Mouse (Mus musculus) hindbrain, embryonic 11.5 days (tissue): ENCODE results near the gene Olfr1040. TPM values are rescaled to one million over a fixed set of nuclear protein-coding genes. Genes with fewer than 3 reads are reported as not detected.
"Not testable (repeated sequence)": the region's sequence is repeated elsewhere in the genome, so short reads cannot be mapped to it uniquely, and the experiment has no call there.

ENCODE experiments used
- ATAC-seq: fragments of 200-750 bp; cut with Nextera tagmentation; 2 replicates; pipeline ENCODE4 v1.8.0; 2017; ENCODE audit warnings: mild to moderate bottlenecking, moderate TSS enrichment, moderate library complexity; ENCODE audit not compliant: low FRiP score
- DNase-seq: peaks from one replicate; pipeline ENCODE4 v3.0.0-alpha.2; 2015; ENCODE audit warnings: low spot score
- H3K27ac ChIP-seq: fragments of 300-500 bp; sonication (generic); 2 replicates; pipeline ENCODE4 v1.5.1; 2014; ENCODE audit warnings: mild to moderate bottlenecking, low read depth, low read length
- H3K27me3 ChIP-seq: fragments of 300-500 bp; sonication (generic); 2 replicates; pipeline ENCODE4 v1.6.1; 2014; ENCODE audit warnings: mild to moderate bottlenecking, low read length, moderate library complexity, mixed read lengths; ENCODE audit not compliant: control insufficient read depth, insufficient read depth
- H3K36me3 ChIP-seq: fragments of 300-500 bp; sonication (generic); 2 replicates; pipeline ENCODE4 v1.6.1; 2014; ENCODE audit warnings: mild to moderate bottlenecking, low read length, moderate library complexity, mixed read lengths; ENCODE audit not compliant: control insufficient read depth, insufficient read depth
- H3K4me1 ChIP-seq: fragments of 300-500 bp; sonication (generic); replicated peaks from 2 replicates; pipeline ENCODE4 v1.6.1; 2014; ENCODE audit warnings: low read length, mixed read lengths; ENCODE audit not compliant: control insufficient read depth, insufficient read depth
- H3K4me2 ChIP-seq: fragments of 300-500 bp; sonication (generic); replicated peaks from 2 replicates; pipeline ENCODE4 v1.6.1; 2014; ENCODE audit warnings: mild to moderate bottlenecking, low read depth, low read length
- H3K4me3 ChIP-seq: fragments of 300-500 bp; sonication (generic); 2 replicates; pipeline ENCODE4 v1.5.1; 2014; ENCODE audit warnings: low read depth, low read length
- H3K9ac ChIP-seq: fragments of 300-500 bp; sonication (generic); 2 replicates; pipeline ENCODE4 v1.6.1; 2014; ENCODE audit warnings: low read depth, low read length
- H3K9me3 ChIP-seq: fragments of 300-500 bp; sonication (generic); 2 replicates; pipeline ENCODE4 v1.6.1; 2016; ENCODE audit warnings: low read length; ENCODE audit not compliant: control insufficient read depth
- WGBS: fragments of 180-500 bp; shearing (Covaris S2); extraction: QIAGEN DNeasy Blood & Tissue Kit; methylation state at CpG from one replicate; pipeline ENCODE4 v1.1.7; 2014; 5-methylcytosine and 5-hydroxymethylcytosine counted together
- polyA plus RNA-seq: library from polyadenylated mRNA; unstranded; fragments of >200 nt; fragmentation: Nextera tagmentation; extraction: Ambion mirVana; gene quantifications from 2 replicates; pipeline ENCODE4 v1.2.1, GENCODE M21; 2014

Olfr1040 gene
- polyA plus RNA-seq = not detected in 2 replicates

DNA sequence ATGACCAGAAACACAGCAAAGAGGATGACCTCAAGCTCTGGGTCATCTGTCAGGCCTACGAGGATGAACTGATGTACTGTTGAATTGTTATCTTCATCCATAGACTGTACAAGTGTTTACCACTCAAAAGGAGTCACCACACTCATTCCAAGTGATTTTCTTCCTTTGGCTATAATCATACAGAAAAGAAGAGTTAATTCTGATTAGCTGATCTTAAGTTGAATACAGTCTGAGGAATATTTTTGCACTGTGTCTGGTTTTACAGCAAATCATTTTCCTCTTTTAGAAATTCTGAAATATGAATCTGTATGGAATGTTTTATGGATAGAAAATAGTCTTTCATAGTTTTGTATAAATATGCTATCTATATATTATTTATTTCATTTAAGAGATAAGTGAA lies at the start of gene Olfr1040:
Gene Olfr1040, minus strand, starts transcription at position 101 of the 400 bp plus-strand sequence.
- H3K4me3 ChIP-seq = no peak within 1 kb of the TSS
- ATAC-seq (no peak), DNase-seq (no peak)
- no peaks in the 10 kb centered on the region for H3K27me3 ChIP-seq
- no peaks in the 10 kb centered on the region for H3K9me3 ChIP-seq
- no peak within 1 kb of the TSS for H3K9ac ChIP-seq
- no peak within 1 kb of the TSS for H3K4me2 ChIP-seq
- 83% methylated on average over 1 of the region's 1 CpGs for WGBS
- H3K4me1 ChIP-seq = no peaks in the 10 kb centered on the region
- no peak within 1 kb of the TSS for H3K27ac ChIP-seq
- no peaks in the 10 kb centered on the region for H3K36me3 ChIP-seq

GRCm38 (mm10) chr2:86195863-86196262 lies 49.3 kb upstream of the Olfr1040 start:
- Histone ChIP-seq H3K9me3 (no peaks in the 10 kb centered on the region), H3K4me3 (no peak overlapping the region), H3K27me3 (no peaks in the 10 kb centered on the region), H3K27ac (no peak overlapping the region), H3K36me3 (no peaks in the 10 kb centered on the region), H3K9ac (no peak overlapping the region), H3K4me2 (no peak overlapping the region), H3K4me1 (no peaks in the 10 kb centered on the region)
- DNase-seq (no peak), ATAC-seq (no peak)
- WGBS = 46% methylated on average over 1 of the region's 1 CpGs

DNA sequence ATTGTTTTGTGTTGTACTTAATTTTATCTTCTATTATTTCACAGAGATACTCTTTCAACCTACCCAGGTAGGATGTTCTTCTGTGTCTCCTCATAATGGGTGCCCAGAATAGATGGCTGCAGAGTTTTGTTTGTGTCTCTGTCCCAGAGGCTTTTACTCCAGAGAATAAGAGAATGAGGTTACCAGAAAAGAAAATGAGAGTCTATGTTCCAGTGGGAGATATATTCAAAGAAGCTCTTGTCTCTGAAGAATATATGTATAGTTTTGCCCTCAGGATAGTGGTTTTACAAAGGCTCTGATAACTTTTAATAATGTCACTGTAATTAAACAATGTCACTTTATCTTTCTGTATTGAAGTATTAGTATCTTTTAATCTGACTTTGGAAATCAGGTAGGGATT lies 39.1 kb upstream of the Olfr1040 start, which contains the start of gene Olfr52:
Gene Olfr52, minus strand, starts transcription at position 101 of the 400 bp plus-strand sequence.
- Histone ChIP-seq H3K27ac (no peak within 1 kb of the TSS), H3K4me1 (no peaks in the 10 kb centered on the region), H3K4me3 (no peak within 1 kb of the TSS), H3K27me3 (no peaks in the 10 kb centered on the region), H3K9me3 (no peaks in the 10 kb centered on the region), H3K9ac (no peak within 1 kb of the TSS), H3K36me3 (no peaks in the 10 kb centered on the region), H3K4me2 (no peak within 1 kb of the TSS)
- ATAC-seq (no peak), DNase-seq (no peak)

GRCm38 (mm10) chr2:86179950-86180349 lies 33.4 kb upstream of the Olfr1040 start:
- Histone ChIP-seq H3K4me1 (no peaks in the 10 kb centered on the region), H3K4me2 (no peak overlapping the region), H3K27me3 (no peaks in the 10 kb centered on the region), H3K9ac (no peak overlapping the region), H3K4me3 (no peak overlapping the region), H3K9me3 (no peaks in the 10 kb centered on the region), H3K36me3 (no peaks in the 10 kb centered on the region), H3K27ac (no peak overlapping the region)
- no peak for DNase-seq
- 74% methylated on average over 3 of the region's 3 CpGs for WGBS
- no peak for ATAC-seq

- Histone ChIP-seq H3K27ac (no peak within 1 kb of the TSS), H3K9ac (no peak within 1 kb of the TSS), H3K27me3 (no peaks in the 10 kb centered on the region), H3K4me2 (no peak within 1 kb of the TSS), H3K4me1 (no peaks in the 10 kb centered on the region), H3K4me3 (no peak within 1 kb of the TSS), H3K9me3 (no peaks in the 10 kb centered on the region), H3K36me3 (no peaks in the 10 kb centered on the region)
- no peak for DNase-seq
- no peak for ATAC-seq
These were observed 31.2 kb upstream of the Olfr1040 start, which contains the start of gene Olfr1044 for GRCm38 (mm10) chr2:86177720-86178119. Olfr1044 (minus strand) TSS chr2:86177820.

DNA sequence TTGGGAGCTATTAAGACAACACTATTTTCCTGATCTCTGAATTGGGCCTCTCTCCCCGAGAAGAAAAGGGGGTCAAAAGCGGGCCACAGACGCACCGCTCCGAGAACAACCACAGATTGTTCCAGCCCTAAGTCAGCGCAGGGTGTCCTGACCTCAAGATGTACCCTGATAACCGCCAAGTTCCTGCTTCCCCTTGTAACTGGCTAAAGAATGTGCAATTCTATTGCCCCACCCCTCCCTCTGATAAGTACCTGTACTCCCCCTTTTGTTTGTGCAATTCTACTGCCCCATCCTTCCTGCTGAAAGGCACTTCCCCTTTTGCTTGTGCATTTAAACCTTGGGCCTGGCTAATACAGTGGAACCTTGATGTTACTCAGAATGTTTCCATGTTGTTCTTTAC lies 28.9 kb upstream of the Olfr1040 start:
- not testable (repeated sequence) for H3K4me2 ChIP-seq, ATAC-seq, H3K9ac ChIP-seq, H3K4me1 ChIP-seq, H3K4me3 ChIP-seq, H3K9me3 ChIP-seq, H3K27me3 ChIP-seq, H3K27ac ChIP-seq, DNase-seq, H3K36me3 ChIP-seq
- 86% methylated on average over 7 of the region's 7 CpGs for WGBS

DNA sequence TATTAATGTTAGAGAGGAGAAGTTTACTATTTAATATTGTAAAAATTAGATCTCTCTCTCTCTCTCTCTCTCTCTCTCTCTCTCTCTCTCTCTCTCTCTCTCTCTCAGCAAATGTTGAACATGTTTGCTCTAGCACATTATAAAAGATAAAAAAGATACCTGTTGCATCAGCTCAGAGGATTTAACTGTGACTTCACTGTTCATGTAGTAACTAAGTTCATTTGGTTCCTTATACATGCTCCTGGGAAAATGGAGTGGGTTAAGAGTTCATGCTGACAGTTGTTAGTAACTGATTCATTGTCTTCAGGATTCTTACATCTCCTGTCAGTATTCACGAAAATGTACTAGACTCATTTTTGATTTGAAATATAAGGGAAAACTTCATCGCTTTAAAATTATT lies 20.9 kb upstream of the Olfr1040 start, which contains the start of gene Olfr1043:
Gene Olfr1043, minus strand, starts transcription at position 101 of the 400 bp plus-strand sequence.
- no peak within 1 kb of the TSS for H3K27ac ChIP-seq
- H3K4me3 ChIP-seq = no peak within 1 kb of the TSS
- no peaks in the 10 kb centered on the region for H3K9me3 ChIP-seq
- H3K9ac ChIP-seq = no peak within 1 kb of the TSS
- H3K36me3 ChIP-seq = no peaks in the 10 kb centered on the region
- H3K4me1 ChIP-seq = no peaks in the 10 kb centered on the region
- ATAC-seq (no peak), DNase-seq (no peak)
- H3K4me2 ChIP-seq = no peak within 1 kb of the TSS
- no peaks in the 10 kb centered on the region for H3K27me3 ChIP-seq
- WGBS = 87% methylated on average over 2 of the region's 2 CpGs

DNA sequence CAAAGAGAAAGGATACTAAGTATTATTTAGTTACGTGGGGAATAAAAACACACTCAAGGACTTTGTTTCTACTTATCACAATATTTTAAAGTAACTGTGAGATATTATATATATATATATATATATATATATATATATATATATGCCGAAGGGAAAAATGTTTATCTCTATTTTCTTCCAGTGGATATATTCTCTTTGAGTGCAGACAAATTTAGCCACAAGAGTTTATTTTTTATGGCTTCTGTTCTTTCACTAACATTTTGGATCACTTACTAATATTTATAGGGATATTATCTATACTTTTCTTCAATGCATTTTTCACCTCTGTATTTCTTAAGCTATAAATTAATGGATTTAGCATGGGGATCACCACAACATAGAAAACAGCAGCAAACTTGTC lies 15.2 kb upstream of the Olfr1040 start, which contains the start of gene Olfr1042:
Gene Olfr1042, minus strand, starts transcription at position 101 of the 400 bp plus-strand sequence.
- Histone ChIP-seq H3K4me1 (no peaks in the 10 kb centered on the region), H3K27ac (no peak within 1 kb of the TSS), H3K4me3 (no peak within 1 kb of the TSS), H3K4me2 (no peak within 1 kb of the TSS), H3K9ac (no peak within 1 kb of the TSS), H3K36me3 (no peaks in the 10 kb centered on the region), H3K9me3 (no peaks in the 10 kb centered on the region), H3K27me3 (no peaks in the 10 kb centered on the region)
- DNase-seq (no peak), ATAC-seq (no peak)
- 94% methylated on average over 2 of the region's 2 CpGs for WGBS

- no peak within 1 kb of the TSS for H3K27ac ChIP-seq
- no peak within 1 kb of the TSS for H3K9ac ChIP-seq
- 100% methylated on average over 1 of the region's 1 CpGs for WGBS
- H3K4me2 ChIP-seq = no peak within 1 kb of the TSS
- ATAC-seq (no peak), DNase-seq (no peak)
- no peak within 1 kb of the TSS for H3K4me3 ChIP-seq
- H3K27me3 ChIP-seq = no peaks in the 10 kb centered on the region
- no peaks in the 10 kb centered on the region for H3K4me1 ChIP-seq
- H3K9me3 ChIP-seq = no peaks in the 10 kb centered on the region
- H3K36me3 ChIP-seq = no peaks in the 10 kb centered on the region
These were observed 10.7 kb downstream of the Olfr1040 start, which contains the start of gene Olfr1039 for GRCm38 (mm10) chr2:86135828-86136227. Olfr1039 (minus strand) TSS chr2:86135928.
